Mouse (Mus musculus) limb, embryonic 15.5 days (tissue): ENCODE measurements around the gene Zfp553. TPM values are rescaled to one million over a fixed set of nuclear protein-coding genes. Genes with fewer than 3 reads are reported as not detected.
A peak's percentile ranks its signal among the peaks of the same experiment; 100 is the strongest.

Experiments used
- ATAC-seq: fragments of 200-750 bp; cut with Nextera tagmentation; 2 replicates; pipeline ENCODE4 v1.8.0; 2017; ENCODE audit warnings: low read depth, moderate TSS enrichment; ENCODE audit not compliant: insufficient number of reproducible peaks, low FRiP score, low TSS enrichment
- H3K27ac ChIP-seq: fragments of 300-500 bp; sonication (generic); 2 replicates; pipeline ENCODE4 v1.5.1; 2015; ENCODE audit warnings: moderate library complexity, mild to moderate bottlenecking, inconsistent platforms
- H3K27me3 ChIP-seq: fragments of 300-500 bp; sonication (generic); 2 replicates; pipeline ENCODE4 v1.6.1; 2015; ENCODE audit warnings: inconsistent platforms
- H3K36me3 ChIP-seq: fragments of 300-500 bp; sonication (generic); 2 replicates; pipeline ENCODE4 v1.6.1; 2015; ENCODE audit warnings: inconsistent platforms
- H3K4me1 ChIP-seq: fragments of 300-500 bp; sonication (generic); 2 replicates; pipeline ENCODE4 v1.6.1; 2015; ENCODE audit warnings: inconsistent platforms
- H3K4me2 ChIP-seq: fragments of 300-500 bp; sonication (generic); 2 replicates; pipeline ENCODE4 v1.6.1; 2015; ENCODE audit warnings: mild to moderate bottlenecking, inconsistent platforms
- H3K4me3 ChIP-seq: fragments of 300-500 bp; sonication (generic); 2 replicates; pipeline ENCODE4 v1.5.1; 2015; ENCODE audit warnings: mild to moderate bottlenecking, inconsistent platforms
- H3K9ac ChIP-seq: fragments of 300-500 bp; sonication (generic); 2 replicates; pipeline ENCODE4 v1.6.1; 2015; ENCODE audit warnings: inconsistent platforms
- H3K9me3 ChIP-seq: fragments of 300-500 bp; sonication (generic); 2 replicates; pipeline ENCODE4 v1.6.1; 2016; ENCODE audit warnings: inconsistent platforms
- WGBS: fragments of 180-500 bp; shearing (Covaris S2); methylation state at CpG from one replicate; pipeline ENCODE4 v1.1.7; 2015; 5-methylcytosine and 5-hydroxymethylcytosine counted together
- polyA plus RNA-seq: library from polyadenylated mRNA; unstranded; fragments of >200 nt; fragmentation: Nextera tagmentation; extraction: Ambion mirVana; gene quantifications from 2 replicates; pipeline ENCODE4 v1.2.1, GENCODE M21; 2015

Gene Zfp553
- polyA plus RNA-seq, 1 experiment from 2014 or later = 38.4 TPM

DNA sequence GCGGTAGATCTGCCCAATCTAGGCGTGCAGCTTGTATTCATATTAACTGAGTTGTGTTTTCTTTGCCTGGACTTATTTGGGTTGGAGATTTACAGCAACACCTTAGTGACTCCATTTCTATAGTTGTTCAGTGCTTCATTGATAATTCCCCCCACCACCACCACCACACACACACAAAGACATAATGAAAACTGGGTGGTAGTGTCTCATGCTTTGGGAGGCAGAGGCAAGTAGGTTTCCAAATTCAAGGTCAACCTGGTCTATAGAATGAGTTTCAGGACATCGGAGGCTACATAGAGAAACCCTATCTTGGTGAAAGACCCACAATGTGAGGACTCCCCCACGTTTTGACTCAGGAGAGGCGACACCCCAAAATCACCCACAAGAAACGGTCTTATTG lies 8.2 kb upstream of the Zfp553 start:
- Histone ChIP-seq H3K9me3 (no peaks in the 10 kb centered on the region), H3K4me3 (no peak overlapping the region), H3K27me3 (no peaks in the 10 kb centered on the region), H3K4me1 (0 out of 2 replicates have a peak, but pooled peaks cover 3% of the 10 kb centered on the region), H3K27ac (no peak overlapping the region), H3K4me2 (no peak overlapping the region), H3K36me3 (peaks cover 6% of the 10 kb centered on the region), H3K9ac (no peak overlapping the region)
- 89% methylated on average over 6 of the region's 6 CpGs for WGBS
- no peak for ATAC-seq

DNA sequence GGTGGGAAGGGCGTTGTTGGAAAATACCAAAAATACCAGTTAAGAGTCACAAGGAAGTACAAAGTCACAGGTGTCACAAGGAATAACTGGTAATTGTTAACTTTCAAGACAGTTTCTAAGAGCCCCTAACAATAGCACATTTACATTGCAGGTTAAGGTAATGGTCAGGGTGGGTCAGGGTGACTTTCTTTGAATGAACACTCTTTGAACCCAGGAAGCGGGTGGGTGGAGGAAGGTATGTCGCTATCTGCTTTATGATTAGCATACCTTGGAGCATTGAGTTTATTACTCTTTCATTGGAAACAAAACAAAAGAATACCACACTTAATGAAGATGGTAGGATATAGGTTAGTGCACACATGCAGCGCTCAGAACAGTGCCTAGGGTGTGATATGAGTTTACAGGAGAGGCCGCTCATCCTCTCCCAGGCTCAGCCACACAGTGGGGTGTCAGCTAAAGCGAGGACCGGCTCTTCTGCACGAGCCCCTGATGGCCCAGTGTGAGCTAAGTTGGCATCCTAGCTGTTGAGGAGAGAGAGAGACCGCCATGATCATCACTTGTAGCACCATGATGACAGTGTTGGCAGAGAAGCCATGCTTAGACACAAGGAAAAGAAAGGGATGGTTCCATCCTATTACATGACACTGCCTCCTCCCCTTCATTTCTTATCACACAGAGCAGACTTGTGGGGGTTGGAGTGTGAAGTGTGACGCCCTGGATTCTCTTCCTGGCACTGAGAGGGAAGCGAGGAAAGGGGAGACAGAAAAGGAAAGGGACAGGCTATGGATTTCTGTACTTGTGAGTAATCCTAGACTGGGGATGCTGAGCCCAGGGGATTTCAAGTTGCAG lies 7.5 kb upstream of the Zfp553 start:
- 78% methylated on average over 11 of the region's 11 CpGs for WGBS
- H3K4me1 ChIP-seq = peaks cover 10% of the 10 kb centered on the region
- no peak overlapping the region for H3K4me2 ChIP-seq

DNA sequence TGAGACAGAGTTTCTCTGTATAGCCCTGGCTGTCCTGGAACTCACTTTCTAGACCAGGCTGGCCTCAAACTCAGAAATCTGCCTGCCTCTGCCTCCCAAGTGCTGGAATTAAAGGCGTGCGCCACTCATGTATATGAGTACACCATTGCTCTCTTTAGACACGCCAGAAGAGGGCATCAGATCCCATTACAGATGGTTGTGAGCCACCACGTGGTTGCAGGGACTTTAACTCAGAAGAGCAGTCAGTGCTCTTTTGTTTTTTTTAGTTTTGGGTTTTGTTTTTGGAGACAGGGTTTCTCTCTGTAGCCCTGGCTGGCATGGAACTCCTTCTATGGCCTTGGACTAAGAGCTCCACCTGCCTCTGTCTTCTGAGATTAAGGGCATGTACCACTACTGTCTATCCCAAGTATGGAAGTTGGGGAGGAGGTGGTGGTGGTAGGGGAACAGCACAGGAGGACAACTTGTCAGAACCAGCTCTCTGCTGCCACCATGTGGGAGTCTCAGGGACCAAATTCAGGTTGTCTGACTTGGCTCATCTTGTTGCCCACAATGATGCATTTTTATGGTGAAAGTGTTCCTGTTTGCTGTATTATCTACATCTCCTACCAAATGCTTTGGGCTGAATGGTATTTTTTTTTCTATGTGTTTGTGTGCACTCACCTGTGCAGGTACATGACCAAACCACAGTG lies 4.1 kb upstream of the Zfp553 start:
- no peak overlapping the region for H3K9ac ChIP-seq
- peaks cover 27% of the 10 kb centered on the region for H3K4me1 ChIP-seq
- WGBS = 59% methylated on average over 4 of the region's 4 CpGs
- no peaks in the 10 kb centered on the region for H3K27me3 ChIP-seq
- H3K36me3 ChIP-seq = peaks cover 15% of the 10 kb centered on the region
- H3K9me3 ChIP-seq = no peaks in the 10 kb centered on the region
- no peak overlapping the region for H3K4me3 ChIP-seq
- ATAC-seq = no peak
- no peak overlapping the region for H3K27ac ChIP-seq
- no peak overlapping the region for H3K4me2 ChIP-seq

More for the DNA sequence above, 7.5 kb upstream of the Zfp553 start:
- no peaks in the 10 kb centered on the region for H3K27me3 ChIP-seq
- no peaks in the 10 kb centered on the region for H3K9me3 ChIP-seq
- no peak overlapping the region for H3K27ac ChIP-seq
- no peak overlapping the region for H3K9ac ChIP-seq
- no peak for ATAC-seq
- H3K4me3 ChIP-seq = no peak overlapping the region
- H3K36me3 ChIP-seq = peaks cover 13% of the 10 kb centered on the region

DNA sequence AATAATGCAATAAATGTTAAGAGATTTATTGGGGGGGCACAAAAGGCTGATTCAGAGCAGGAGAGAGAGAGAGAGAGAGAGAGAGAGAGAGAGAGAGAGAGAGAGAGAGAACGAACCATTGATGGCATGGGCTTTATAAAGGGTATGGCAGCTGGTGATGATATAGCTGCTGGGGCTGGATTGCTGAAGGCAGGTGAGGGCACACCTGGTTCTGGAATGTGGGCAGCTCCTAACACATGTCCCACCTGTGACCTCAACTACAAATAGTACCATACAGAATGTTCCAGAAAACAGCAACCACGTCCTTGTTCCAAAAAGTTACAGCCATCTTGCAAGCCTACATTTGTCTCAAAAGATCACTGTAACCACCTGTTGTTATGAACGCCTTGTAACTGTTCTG lies 1.5 kb upstream of the Zfp553 start:
- Histone ChIP-seq H3K9me3 (no peaks in the 10 kb centered on the region), H3K27ac (no peak overlapping the region), H3K4me3 (peak overlapping the region; percentile 96), H3K4me2 (peak overlapping the region; percentile 64), H3K9ac (peak overlapping the region; percentile 95; the same call in 1 of the 2 replicates), H3K36me3 (peaks cover 34% of the 10 kb centered on the region), H3K27me3 (no peaks in the 10 kb centered on the region), H3K4me1 (peaks cover 34% of the 10 kb centered on the region)
- no peak for ATAC-seq
- 40% methylated on average over 3 of the region's 3 CpGs for WGBS

DNA sequence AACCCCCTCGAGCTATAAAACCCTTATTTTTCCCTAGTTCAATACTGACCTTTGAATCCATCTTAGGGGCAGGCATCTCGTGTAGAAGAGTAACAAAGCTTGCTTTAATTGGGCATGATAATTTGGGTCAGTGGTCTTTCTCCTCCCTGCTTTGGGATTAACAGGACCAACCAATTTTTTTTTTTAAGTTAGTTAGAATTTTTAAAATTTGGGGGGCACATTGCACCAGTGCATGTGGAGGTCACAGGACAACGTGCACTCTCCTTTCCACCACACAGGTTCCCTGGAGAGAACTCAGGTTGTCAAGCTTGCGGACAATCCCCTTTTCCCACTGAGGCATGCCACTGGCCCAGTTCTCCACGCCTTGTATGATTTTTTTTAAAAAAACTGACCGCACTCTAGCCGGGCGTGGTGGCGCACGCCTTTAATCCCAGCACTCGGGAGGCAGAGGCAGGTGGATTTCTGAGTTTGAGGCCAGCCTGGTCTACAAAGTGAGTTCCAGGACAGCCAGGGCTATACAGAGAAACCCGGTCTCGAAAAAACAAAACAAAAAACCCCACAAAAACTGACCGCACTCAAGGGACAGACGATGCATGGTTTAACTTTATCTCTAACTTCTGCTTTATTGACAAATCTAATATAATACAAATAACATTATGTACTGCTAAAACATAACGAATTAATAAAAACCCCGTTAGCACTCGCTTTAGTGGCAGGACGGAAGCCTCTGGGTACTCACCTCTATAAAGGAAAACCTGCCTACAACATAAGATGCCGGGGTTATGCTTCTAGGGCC lies 837 bp upstream of the Zfp553 start:
- Histone ChIP-seq H3K4me1 (peaks cover 34% of the 10 kb centered on the region), H3K27me3 (no peaks in the 10 kb centered on the region), H3K9ac (peak overlapping the region; percentile 95), H3K4me2 (peak overlapping the region; percentile 64), H3K36me3 (peaks cover 40% of the 10 kb centered on the region), H3K9me3 (no peaks in the 10 kb centered on the region), H3K4me3 (peak overlapping the region; percentile 96), H3K27ac (peak overlapping the region; percentile 97)
- no peak for ATAC-seq
- WGBS = 6% methylated on average over 20 of the region's 20 CpGs

DNA sequence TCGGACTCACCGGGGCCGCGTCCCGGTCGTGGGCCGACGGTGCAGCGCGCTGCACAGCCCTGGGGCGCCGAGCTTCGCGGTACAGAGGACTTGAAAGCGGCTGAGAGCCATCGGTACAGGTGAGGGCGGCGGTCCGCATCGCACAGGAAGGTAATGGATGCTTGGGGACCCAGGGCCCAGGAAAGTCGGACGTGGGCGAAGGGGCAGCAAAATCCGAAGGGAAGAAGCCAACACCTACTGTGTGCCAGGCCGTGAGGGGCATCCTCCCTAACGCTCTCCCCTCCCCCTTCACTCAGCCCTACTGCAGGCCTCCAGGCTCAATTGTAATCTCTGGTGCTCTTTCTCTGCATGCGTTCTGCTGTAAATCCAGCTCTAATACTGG lies 498 bp downstream of the Zfp553 start:
- H3K27me3 ChIP-seq = no peaks in the 10 kb centered on the region
- peak; percentile 35 for ATAC-seq
- H3K27ac ChIP-seq = peak overlapping the region; percentile 97
- H3K4me1 ChIP-seq = peaks cover 34% of the 10 kb centered on the region
- under 1% methylated on average over 27 of the region's 27 CpGs for WGBS
- H3K9me3 ChIP-seq = no peaks in the 10 kb centered on the region
- peaks cover 54% of the 10 kb centered on the region for H3K36me3 ChIP-seq
- peak overlapping the region; percentile 96 for H3K4me3 ChIP-seq
- H3K9ac ChIP-seq = peak overlapping the region; percentile 95
- H3K4me2 ChIP-seq = peak overlapping the region; percentile 64

DNA sequence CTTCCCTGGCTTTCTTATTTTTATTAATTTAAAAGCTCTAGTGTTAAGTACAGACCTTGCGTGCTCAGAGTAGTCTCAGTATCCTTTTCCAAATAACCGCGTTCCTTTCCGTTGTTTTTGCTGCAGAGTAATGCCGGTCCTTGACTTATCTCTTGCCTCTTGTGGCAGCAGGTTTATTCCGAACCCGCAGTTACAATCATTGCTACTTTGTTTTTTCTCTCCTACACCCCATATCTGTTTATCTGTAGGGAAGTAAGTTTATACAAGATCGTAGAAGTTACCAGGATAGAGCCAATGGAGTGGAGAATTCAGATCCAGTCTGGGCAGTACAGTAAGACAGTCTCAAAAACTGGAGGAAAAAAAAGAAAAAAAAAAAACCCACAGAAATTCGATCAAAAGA lies 904 bp downstream of the Zfp553 start:
- peak overlapping the region; percentile 96 for H3K4me3 ChIP-seq
- H3K4me2 ChIP-seq = peak overlapping the region; percentile 64
- no peaks in the 10 kb centered on the region for H3K27me3 ChIP-seq
- peak overlapping the region; percentile 95 for H3K9ac ChIP-seq
- no peaks in the 10 kb centered on the region for H3K9me3 ChIP-seq
- peaks cover 34% of the 10 kb centered on the region for H3K4me1 ChIP-seq
- H3K36me3 ChIP-seq = peaks cover 58% of the 10 kb centered on the region
- WGBS = 3% methylated on average over 9 of the region's 9 CpGs
- ATAC-seq = no peak
- peak overlapping the region; percentile 97 for H3K27ac ChIP-seq

DNA sequence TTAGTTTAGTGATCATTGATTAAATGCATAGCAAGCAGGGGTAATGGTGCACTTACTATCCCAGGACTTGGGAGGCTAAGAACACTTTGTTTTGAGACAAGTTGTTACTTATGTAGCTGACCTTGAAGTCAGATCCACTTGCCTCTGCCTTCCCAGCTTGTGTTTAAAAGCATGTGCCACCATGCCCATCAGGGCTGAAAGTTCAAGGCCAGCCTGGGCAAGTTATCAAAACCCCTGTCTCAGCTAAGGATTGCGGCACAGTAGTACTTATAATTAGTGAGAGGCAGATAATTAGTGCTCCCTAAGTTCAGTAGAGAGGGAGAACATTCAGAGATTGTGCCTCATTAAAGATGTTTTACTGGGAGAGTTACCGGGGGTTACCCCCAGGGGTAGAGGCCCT lies 1.9 kb downstream of the Zfp553 start:
- Histone ChIP-seq H3K9ac (no peak overlapping the region), H3K27me3 (no peaks in the 10 kb centered on the region), H3K27ac (no peak overlapping the region), H3K4me1 (peaks cover 30% of the 10 kb centered on the region), H3K36me3 (peaks cover 53% of the 10 kb centered on the region), H3K4me3 (no peak overlapping the region), H3K9me3 (no peaks in the 10 kb centered on the region), H3K4me2 (no peak overlapping the region)
- no peak for ATAC-seq
- 78% methylated on average over 2 of the region's 2 CpGs for WGBS

DNA sequence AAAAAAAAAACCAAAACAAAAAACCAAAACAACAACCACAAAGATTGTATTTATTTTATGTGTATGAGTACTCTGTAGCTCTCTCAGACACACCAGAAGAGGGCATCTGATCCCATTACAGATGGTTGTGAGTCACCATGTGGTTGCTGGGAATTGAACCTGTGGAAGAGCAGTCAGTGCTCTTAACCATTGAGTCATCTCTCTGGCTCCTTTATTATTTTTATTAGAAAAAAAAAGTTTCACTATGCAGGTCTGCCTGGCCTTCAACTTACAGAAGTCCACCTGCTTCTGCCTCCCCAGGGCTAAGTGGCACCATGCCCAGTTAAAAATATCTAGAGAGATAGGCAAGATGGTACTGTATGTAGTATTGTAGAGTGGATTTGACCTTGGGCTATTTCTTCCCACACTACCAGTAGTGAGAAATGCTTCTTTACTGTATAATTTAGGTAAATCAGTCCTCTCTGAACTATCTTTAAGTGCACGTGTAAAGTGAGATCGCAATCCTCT lies 10.6 kb downstream of the Zfp553 start:
- H3K27ac ChIP-seq = peak overlapping the region; percentile 95
- peak overlapping the region; percentile 89 for H3K4me3 ChIP-seq
- peak overlapping the region; percentile 96; the same call in 1 of the 2 replicates for H3K9ac ChIP-seq
- no peaks in the 10 kb centered on the region for H3K9me3 ChIP-seq
- peaks cover 28% of the 10 kb centered on the region for H3K36me3 ChIP-seq
- H3K4me2 ChIP-seq = peak overlapping the region; percentile 72
- no peak for ATAC-seq
- peaks cover 26% of the 10 kb centered on the region for H3K4me1 ChIP-seq
- H3K27me3 ChIP-seq = no peaks in the 10 kb centered on the region
- 21% methylated on average over 2 of the region's 2 CpGs for WGBS

DNA sequence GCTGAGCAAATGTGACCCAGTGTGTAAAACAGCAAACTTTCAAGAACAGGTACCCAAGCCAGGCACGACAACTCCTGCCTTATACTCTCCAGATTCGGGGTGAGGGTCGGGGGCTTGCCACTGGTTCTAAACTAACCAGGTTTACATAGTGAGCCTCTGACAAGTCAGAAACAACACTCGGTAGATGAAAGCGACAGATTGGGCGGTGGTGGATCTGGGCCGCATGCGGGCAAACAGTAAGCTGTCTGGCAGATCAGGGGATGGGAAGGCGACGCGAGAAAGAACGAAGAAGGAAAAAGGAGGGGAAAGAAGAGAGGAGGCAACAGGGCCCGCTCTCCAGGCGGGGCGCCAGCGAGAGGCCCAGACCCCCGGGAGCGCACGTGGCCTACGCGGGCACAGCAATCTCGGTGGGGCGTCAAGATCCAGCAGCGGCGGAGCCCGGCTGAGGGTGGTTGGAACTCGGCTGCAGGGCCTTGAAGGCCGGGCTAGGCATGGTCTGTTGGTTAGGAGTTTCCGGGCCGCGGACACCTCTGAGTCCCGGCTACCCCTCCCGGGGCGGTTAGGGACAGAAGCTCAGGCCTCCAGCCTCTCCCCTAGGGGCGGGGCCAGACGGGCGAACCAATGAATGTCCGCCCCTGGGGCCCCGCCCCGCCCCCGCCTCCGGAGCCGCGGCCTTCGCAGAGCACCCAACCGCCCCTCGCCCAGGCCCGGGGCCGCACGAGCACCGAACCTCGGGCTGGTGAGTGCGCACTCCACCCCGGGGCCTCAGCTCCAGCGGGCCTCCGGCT lies 11.2 kb downstream of the Zfp553 start, which contains the start of gene Zfp771:
Gene Zfp771 (plus strand): TSS at position 405 of the 788 bp plus-strand sequence.
- H3K4me3 ChIP-seq = peak within 1 kb of the TSS; percentile 89
- H3K9me3 ChIP-seq = no peaks in the 10 kb centered on the region
- no peaks in the 10 kb centered on the region for H3K27me3 ChIP-seq
- H3K36me3 ChIP-seq = peaks cover 26% of the 10 kb centered on the region
- peak within 1 kb of the TSS; percentile 96 for H3K9ac ChIP-seq
- H3K4me2 ChIP-seq = peak within 1 kb of the TSS; percentile 72
- under 1% methylated on average over 51 of the region's 56 CpGs for WGBS
- H3K27ac ChIP-seq = peak within 1 kb of the TSS; percentile 95
- ATAC-seq = peak; percentile 97
- H3K4me1 ChIP-seq = peaks cover 26% of the 10 kb centered on the region
